Mouse (Mus musculus): ENCODE data around the gene Iqcb1. TPM values are rescaled to one million over a fixed set of nuclear protein-coding genes. Genes with fewer than 3 reads are reported as not detected.

Gene Iqcb1
- 0.02 and 0.24 TPM in 2 replicates for polyA plus RNA-seq (2012; rRNA removed)

DNA sequence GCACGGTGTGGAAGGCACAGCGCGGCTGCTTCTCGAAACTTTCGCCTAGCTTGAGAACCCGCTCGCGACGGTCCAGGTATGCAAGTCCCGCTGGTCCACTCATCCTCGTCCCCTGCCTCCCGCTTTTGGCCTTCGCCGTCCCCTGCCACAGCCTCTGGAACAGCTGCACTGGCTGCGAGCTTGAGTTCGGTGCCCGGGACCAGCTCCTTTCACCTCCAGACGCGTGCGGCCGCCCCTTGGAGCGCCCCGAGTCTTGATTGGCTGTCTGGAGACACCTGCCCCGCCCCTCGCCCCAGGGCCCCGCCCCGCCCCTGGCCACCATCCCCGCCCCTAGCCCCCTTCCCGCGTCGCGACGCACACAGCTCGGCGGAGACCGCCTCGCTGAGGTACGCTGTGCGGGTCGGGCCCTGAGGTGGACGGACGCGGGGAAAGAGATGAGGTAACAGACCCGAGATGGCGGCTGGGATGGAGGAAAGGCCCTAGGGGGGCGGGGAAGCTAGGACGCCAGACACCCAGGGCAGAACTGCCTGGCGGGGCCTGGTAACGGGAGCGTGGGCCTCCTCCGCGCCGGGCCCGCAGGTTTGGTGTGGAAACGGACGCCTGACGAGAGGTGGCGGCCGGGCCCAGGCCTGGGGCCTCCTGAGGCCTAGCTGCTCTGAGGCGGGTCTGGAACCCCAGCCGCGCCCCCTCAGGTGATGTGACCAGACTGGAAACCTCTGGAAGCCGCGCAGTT is at the start of gene Iqcb1:
TSS of gene Iqcb1 (plus strand) at position 332 of the 733 bp plus-strand sequence.

DNA sequence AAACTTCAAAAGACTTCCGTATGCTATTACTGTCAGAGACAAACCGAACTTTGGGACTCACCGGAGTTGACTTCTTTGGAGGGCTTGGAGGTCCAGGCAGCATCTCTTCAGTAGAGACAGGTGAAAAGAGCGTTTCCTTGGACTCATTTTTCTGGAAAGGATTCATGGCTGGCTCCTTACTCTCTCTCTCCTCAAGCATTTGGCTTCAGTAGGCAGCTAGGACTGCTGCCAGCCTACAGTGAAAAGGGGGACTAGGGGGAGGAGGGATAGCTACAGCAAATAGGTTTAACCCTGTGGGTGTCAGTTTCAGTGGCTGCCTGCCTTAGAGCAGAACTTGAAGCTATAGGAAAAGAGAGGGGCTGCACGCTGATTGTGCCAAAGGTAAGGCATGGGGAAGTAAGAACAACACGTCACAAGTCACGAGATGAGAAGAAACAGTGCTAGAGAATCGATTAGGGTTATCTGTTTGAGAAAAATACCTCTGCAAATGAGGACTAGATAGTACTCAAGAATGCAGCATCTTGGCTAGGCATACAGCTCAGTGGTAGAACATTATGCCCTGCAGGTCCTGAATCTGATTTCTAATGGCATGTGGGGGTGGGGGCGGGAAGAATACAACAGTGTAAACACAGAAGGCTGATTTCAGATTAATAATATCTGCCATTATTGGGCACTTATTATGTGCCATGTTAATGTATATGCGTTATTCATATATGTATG is 43.4 kb upstream of the Iqcb1 start, which contains the start of gene Slc15a2:
TSS of gene Slc15a2 (minus strand) at position 369 of the 720 bp plus-strand sequence.

DNA sequence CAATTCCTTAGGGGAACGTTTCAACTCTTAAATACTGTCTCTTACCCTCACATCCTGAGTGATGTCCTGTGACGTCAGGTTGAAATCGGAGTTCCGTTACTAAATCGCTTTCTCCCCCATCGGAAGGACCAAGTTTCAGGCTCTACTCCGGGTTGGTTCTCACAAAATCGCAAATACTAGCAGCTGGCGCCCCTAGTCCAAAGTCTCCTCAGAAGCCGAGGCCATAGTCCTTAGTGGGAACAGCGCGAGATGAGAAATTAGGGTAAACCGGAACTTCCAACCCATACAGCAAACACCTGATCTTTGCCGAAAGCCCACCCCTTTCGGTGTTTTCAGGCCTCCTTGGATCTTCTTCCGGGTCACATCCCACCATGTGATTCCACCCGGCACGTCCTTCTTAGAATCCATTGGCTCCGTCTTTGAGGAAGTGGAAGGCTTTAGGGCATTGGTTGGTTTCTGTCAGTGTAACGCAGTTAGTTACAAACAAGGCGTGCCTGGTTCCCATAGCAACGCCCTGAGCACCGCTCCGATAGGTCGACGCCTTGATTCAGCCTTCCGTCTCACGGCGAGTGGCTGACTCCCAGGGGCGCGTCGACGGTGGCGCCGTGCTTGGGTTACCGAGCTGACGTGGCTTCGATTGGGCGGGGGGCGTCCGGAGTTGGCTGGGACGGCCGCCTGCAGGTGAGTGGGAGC is 46.5 kb downstream of the Iqcb1 start, which contains the start of the genes Eaf2 and Golgb1:
TSS of gene Eaf2 (minus strand) at position 421 of the 693 bp plus-strand sequence.
TSS of gene Golgb1 (plus strand) at position 558 of the 693 bp plus-strand sequence.

Other genes with a start within 250 kb of the Iqcb1 start
- gene Cd86, start 162.3 kb upstream of the Iqcb1 start, polyA plus RNA-seq (2012; rRNA removed) = 0.10 and 0.23 TPM in 2 replicates
- 0.73 and 1.0 TPM in 2 replicates for gene Ildr1, start 134.4 kb upstream of the Iqcb1 start, polyA plus RNA-seq (2012; rRNA removed)
- gene Slc15a2, start 43.4 kb upstream of the Iqcb1 start, polyA plus RNA-seq (2012; rRNA removed) = 0.19 TPM in 1 of 2 replicates, not detected in the other
- not detected in 2 replicates for gene Eaf2, start 46.6 kb downstream of the Iqcb1 start, polyA plus RNA-seq (2012; rRNA removed)
- 19.9 and 24.4 TPM in 2 replicates for gene Golgb1, start 46.8 kb downstream of the Iqcb1 start, polyA plus RNA-seq (2012; rRNA removed)
- gene Hcls1, start 106.6 kb downstream of the Iqcb1 start, polyA plus RNA-seq (2012; rRNA removed) = 2.3 and 3.7 TPM in 2 replicates
- 0.11 and 0.15 TPM in 2 replicates for gene Fbxo40, start 162.1 kb downstream of the Iqcb1 start, polyA plus RNA-seq (2012; rRNA removed)
- 0.12 and 0.16 TPM in 2 replicates for gene Polq, start 183.4 kb downstream of the Iqcb1 start, polyA plus RNA-seq (2012; rRNA removed)

Data from stomach, adult 2 months (tissue).